Mouse (Mus musculus): ENCODE measurements around the gene Med15.
"Not testable (repeated sequence)": the region's sequence is repeated elsewhere in the genome, so short reads cannot be mapped to it uniquely, and the experiment has no call there.

Gene Med15

DNA sequence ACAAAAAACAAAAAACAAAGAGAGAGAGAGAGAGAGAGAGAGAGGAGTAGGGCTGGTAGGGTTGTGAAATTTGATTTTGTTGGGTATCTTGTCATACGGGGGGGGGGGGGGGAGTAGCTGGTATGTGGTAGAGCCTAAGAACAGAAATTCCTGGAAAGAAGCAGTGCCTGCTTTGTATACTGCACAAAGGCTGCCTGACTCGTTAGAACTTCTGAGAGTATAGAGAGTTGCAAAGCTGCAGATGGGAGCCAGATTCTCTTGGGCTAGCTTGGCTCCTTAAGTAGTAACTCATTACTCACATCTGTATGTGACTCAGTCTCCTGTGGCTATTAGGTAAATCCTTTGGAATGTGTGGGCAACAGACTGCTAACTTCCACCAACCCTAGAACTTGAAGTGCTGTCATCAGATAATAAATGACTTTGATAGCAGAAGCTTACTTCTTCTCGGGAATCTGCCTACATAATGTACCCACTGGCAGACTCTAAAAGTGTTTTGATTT is at the start of gene Med15:
Gene Med15, minus strand, starts transcription at position 51 of the 500 bp plus-strand sequence.
- DNase-seq (ENCODE audit: extremely low read depth, insufficient read length, low spot score) = peak; percentile 78

DNA sequence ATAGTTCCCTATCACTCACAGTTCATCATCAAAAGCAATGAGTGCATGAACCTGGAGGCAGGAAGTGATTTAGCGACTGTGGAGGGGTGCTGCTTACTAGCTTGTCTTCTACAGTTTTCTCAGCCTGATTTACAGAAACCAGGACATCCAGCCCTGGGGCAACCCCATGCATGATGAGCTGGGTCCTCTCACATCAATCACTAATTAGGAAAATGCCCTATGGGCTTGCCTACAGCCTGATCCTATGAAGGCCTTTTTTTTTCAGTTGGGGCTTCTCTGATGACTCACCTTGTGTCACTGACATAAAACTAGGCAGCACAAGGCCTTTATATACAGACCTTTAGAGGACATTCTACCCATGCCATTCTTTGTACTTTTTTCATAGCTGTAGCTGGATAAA is 47.0 kb upstream of the Med15 start:
- peak; percentile 28 for DNase-seq (ENCODE audit: extremely low read depth, insufficient read length, low spot score)

DNA sequence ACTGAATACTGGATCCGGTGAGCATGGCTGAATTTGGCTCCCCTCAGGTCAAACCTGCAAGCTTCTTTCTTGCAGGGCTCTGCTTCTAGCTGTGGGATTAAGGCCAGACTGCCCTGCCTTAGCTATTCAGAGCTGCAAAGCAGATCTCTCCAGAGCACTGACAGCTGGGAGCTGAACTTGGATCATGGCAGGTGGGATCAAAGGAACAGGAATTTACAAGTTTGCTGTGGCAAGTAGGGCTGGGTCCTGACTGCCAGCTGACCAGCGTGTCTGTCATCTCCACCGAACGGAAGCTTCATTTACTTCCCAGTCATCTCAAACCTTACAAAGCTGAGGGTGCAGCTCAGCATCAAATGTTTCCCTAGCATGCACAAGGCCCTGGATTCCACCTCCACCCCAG is 45.5 kb upstream of the Med15 start:
- no peak for DNase-seq (ENCODE audit: extremely low read depth, insufficient read length, low spot score)

DNA sequence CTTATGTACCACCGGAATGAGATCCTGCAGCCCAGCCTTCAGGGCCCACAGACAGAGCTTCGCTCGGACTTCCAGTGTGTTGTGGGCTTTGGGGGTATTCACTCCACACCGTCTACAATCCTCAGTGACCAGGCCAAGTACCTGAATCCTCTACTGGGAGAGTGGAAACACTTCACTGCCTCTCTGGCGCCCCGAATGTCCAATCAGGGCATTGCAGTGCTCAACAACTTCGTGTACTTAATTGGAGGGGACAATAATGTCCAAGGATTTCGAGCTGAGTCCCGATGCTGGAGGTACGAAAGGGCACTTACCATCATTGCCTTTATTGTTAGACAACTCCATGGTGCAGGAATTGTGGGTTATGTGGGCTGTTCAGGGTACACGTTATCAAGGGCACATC is 44.1 kb upstream of the Med15 start:
- DNase-seq (ENCODE audit: extremely low read depth, insufficient read length, low spot score) = no peak

DNA sequence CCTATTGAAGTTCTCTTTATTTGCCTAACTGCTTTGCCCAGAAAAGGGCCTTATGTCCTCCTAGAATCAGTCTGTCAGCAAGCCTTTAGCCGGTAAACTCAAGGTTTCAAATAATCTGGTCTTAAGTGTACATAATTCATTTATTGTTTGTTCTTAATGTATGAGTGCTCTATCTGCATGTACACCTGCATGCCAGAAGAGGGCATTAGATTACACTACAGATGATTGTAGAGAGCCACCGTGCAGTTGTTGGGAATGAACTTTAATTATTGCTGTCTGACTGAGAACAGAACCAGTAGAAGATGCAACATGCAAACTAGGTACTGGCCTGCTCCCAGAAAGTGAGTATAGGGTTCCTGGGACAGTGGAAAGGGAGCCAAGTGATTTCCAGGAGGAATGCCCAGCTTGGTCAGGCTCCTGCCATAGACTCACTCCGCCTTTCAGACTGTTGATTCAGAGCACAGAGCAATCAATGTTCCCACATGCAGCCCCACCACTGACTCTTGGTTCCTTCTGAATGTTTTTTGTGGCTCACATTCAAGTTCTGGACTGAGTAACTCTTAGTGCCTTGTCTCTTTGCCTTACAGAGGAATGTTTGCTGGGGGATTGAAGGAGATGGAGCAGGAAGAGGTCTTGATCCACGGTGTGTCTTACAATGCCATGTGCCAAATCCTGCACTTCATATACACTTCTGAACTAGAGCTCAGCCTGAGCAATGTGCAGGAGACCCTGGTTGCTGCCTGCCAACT is 38.6 kb upstream of the Med15 start:
- DNase-seq (ENCODE audit: extremely low read depth, insufficient read length, low spot score) = peak; percentile 70

DNA sequence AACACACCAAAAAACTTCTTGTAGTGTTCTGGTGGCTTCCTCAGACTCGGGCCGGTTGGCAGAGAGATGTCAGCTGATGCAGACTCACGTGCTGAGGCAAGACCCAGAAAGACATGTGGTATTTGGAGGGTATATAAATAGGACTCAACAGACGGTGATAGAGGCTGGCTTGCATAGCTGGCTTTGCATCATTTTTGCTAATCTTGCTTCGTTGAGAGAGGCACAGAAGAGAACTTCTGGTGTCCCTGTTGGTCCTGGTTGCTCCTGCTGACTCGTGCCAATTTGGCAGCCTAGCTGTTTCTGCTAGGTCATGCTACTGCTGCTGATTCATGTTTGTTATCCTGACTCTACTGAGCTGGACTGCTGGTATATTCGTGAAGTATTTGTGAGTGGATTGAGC is 36.1 kb upstream of the Med15 start:
- DNase-seq (ENCODE audit: extremely low read depth, insufficient read length, low spot score) = peak; percentile 57

DNA sequence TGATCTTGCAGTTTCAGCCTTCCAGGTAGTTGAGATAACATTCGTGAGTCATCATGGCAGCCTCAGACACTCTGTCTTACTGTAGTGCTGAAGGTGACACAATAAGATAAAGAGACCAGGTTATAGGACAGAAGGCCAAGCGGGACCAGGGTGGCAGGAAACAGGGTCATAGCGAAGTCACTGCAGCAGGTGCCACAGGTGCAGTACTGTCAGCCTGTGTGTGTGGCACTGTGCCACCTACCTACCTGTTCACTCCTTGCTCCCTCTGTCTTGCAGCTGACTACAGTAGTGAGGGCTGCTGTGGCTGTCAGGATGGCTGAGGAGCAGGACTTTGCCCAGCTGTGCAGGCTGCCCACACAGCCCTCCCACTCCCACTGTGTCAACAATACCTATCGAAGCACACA is 31.4 kb upstream of the Med15 start:
- DNase-seq (ENCODE audit: extremely low read depth, insufficient read length, low spot score) = no peak

DNA sequence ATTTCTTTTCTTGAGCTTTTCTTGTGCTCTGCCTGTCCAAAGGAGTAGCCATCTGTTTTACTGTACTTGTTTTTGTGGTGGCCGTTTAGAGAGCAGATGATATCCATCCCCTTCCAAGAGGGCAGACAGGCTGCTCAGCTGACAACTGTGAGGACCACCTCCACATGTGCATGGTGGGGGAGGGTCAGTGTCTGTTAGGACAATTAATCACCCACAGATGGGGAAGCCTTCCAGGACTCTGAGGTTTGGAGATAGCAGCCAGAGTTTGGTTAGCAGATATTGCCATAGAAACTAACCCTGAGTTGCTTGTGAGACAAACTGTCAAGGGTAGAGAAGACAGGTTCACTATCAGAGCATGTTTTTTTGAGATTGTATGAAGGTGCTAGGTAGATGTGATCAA is 28.4 kb upstream of the Med15 start:
- DNase-seq (ENCODE audit: extremely low read depth, insufficient read length, low spot score) = no peak

DNA sequence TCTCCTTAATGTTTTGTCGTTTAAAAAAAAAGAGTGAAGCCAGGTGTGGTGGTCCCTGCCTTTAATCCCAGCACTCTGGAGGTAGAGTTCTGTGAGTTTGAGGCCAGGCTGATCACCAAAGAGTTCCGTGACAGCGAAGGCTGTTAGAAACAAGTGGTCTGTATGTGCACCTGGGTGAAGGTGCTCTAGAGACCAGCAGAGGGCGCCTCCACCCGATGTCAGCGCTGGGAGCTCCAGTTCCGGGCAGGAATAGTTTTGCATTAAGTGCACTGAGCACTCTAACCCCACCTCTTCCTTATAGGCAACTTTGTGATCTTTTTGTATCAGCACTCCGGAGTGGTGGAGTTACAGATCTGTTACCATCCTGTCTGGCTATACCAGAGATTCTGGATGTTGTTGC is 28.0 kb upstream of the Med15 start:
- DNase-seq (ENCODE audit: extremely low read depth, insufficient read length, low spot score) = peak; percentile 68

DNA sequence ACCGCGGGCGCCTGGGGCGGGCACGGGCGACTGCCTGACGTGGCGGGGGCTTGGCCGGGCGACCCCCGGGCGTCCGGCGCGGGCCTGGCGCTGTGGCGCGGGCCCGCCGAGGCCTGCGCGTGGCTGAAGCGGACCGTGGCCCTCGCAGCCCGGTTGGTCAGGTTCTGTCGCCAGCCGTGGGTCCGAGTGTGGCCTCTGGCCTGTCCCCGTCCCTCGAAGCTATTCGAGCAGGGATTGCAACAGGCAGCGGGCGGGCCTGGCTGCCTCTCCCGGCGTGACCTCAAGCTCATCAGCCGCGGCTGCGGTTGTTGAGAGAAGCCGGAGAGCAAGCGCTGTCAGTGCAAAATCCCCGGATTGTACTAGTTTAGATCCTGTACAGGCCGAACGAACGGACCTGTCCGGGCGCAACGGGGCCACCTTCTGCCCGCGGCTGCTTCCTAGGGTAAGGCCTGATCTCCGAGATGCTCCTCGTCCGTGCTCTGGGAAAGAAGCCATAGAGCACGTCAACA is 27.2 kb upstream of the Med15 start:
- peak; percentile 79 for DNase-seq (ENCODE audit: extremely low read depth, insufficient read length, low spot score)

DNA sequence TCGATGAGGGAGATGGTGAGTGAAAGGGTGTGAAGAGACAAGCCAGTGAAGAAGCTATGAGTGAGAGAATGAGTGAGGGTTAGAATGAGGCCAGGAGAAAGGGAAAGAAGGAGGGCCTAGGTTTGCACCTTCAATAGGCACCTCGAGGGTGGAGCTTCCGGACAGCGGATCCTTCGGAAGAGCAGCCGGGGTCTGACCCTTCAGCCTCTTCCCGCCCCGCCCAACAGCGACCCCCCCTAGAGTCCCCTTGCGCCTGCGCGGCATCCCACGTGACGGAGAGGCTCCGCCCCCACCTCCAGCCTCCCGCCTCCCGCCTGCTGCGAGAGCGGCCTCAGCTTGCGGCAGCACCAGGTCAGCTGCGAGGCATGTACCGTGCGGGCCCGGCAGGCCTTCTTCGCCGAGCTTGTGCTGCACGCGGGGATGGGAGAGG is 26.7 kb upstream of the Med15 start, which contains the start of gene Klhl22:
Gene Klhl22, plus strand, starts transcription at position 275 of the 430 bp plus-strand sequence.
- DNase-seq (ENCODE audit: extremely low read depth, insufficient read length, low spot score) = peak; percentile 98

DNA sequence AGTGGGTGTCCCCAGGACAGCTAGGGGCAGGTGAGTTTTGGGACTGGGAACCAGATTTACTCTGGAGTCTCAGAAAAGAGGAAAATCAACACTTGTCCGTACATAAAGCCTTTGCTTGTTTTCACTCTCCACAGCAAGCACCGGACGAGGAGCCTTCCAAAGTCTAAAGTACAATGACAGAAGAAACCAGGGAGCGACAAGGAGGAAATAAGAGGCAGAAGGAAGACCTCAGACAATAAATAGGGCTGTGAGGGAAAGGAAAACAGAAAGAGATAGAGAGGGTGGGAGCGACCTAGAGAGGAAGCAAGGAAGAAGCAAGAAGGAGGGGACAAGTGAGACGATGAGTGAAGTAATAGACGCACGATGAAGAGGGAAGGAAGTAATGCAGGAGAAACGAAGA is 26.2 kb upstream of the Med15 start:
- DNase-seq (ENCODE audit: extremely low read depth, insufficient read length, low spot score) = no peak

DNA sequence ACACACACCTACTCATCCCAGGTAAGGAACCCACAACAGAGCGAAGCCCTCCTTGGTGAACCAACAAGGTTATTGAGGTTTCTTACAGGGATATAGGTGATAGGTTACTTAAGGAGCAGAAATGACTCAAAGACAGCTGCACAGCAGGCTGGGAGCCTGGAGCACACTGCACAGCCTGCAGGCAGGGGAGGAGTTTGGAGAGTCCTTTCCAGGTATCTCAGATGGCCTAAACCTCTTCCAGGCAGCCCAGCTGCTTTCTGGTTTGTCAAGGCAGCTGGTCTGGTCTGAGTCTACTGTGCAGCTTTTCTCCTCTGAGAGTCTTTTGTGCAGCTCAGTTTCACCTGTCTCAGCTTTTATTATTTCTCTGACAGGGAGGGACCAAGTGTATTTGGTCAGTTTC is 25.1 kb upstream of the Med15 start:
- no peak for DNase-seq (ENCODE audit: extremely low read depth, insufficient read length, low spot score)

DNA sequence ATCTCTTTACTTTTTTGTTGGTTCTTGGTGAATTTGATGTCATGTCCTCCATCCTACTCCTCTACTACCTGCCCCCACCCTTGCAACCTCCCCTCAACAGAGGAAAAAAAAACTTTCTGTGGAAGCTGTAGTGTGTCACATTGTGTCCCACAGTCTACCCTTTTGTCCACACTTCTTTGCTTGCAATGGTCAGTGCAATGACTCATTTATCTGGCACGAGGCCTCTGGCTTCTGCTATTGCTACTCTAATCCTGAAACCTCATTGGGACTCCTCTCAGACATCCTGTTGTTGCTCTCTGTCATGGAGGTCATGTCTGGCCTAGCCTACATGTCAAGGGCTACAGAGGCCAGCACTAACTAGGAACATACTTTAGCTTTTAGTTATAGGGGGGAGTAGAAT is 21.0 kb upstream of the Med15 start:
- DNase-seq (ENCODE audit: extremely low read depth, insufficient read length, low spot score) = peak; percentile 57

DNA sequence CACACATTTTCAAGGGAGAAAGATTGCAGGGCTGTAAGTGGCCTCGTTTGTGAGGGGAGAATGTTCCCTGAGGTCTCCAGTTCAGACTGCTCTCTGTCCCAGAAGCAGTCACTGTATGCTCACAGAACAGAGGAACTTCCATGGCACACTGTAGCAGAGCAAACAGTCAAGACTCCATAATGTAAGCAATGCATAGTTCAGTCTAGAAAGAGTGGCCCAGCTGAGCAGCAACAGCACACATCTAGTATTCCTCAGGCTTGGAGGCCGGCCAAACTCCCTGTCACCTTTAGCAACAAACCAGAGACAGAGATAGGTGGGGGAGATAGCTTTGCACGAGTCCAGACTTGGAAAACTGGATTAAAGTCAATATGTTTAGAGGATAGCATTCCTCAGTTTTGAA is 20.3 kb upstream of the Med15 start:
- DNase-seq (ENCODE audit: extremely low read depth, insufficient read length, low spot score) = no peak

DNA sequence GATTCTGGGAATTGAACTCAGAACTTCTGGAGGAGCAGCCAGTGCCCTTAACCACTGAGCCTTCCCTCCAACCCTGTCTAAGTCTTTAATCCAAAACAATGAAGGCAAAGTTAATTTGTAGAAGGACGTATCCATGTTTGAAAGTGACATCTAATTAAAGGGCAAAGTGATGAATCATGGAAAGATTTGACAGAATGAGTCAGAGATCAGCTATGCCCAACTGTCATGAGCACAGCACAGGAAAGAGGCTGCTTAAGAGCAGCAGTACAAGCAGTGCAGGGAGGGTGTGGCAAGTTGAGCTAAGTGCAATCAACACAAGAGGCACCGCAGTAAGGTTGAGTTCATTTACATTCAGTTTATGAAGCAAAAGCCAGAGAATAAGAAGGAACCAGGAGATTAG is 12.4 kb upstream of the Med15 start:
- peak; percentile 68 for DNase-seq (ENCODE audit: extremely low read depth, insufficient read length, low spot score)

DNA sequence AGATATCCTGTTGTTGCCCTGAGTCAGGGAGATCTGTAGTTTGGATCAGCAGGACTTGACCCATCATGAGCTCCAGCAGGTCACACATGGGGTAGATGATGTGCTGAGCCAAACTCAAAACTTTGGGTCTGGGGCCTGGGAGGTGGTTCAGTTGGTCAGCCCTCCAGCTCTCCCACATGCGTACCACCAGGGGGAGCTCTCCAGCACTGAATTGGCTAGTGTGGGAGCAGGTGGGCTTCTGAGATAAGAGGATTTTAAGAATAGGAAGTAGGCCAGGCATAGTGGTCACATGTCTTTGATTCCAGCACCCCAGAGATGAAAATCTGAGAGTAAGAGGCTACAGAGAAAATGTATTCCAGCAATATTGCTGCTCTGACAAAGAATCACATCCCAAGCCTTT is 11.8 kb upstream of the Med15 start:
- DNase-seq (ENCODE audit: extremely low read depth, insufficient read length, low spot score) = no peak

DNA sequence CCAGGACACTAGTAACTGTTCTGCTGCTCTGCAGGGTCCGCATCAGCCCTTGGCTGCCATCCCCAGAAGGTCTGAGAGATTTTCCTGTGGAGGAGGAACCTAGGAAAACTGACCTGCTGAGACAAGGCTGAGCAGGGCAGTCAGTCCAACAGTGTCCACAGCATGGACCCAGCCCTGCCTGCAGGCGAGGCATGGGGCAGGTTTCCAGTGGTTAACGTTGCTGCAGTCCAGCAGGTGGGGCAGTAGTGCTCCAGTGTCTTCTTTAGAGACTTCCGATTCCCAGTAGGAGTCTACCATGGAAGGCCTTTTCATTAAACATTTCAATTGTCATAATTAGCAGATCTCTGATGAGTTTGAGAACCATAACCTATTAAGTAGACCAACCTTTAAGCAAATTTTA is 10.6 kb upstream of the Med15 start:
- peak; percentile 38 for DNase-seq (ENCODE audit: extremely low read depth, insufficient read length, low spot score)

DNA sequence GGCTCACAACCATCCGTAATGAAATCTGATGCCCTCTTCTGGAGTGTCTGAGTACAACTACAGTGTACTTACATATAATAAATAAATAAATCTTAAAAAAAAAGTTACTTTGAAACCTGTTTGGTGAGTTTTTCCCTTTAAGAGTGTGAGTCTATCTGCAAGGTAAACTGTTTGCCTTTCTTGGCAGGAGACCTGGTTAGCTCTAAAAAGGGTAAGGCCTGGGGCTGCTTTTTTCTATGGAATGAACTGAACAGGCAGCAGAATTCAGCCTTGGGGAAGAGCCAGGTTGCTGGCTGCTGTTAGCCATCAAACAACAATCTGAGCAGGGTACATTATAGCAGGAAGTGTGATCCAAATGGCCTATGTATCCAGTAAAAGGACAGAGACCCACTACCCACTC is 10.1 kb upstream of the Med15 start:
- DNase-seq (ENCODE audit: extremely low read depth, insufficient read length, low spot score) = no peak

DNA sequence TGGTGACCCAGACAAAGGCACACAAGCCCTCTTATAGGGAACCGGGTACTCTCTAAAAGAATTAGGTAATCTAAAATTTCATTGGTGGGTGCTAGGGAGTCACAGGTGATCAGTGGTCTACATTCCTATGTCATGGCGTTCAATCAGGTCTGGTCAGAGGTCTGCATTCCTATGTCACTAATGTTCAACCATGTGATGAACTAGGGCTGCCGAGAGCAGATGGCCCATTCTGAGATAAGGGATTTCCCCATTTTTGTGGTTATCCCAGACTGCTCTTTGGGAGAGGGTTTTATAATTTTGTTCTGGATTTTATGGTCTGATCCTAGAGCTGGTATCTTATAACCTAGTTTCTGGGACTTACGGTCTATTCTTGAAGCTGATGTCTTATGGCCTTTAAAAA is 7.4 kb upstream of the Med15 start:
- DNase-seq (ENCODE audit: extremely low read depth, insufficient read length, low spot score) = no peak

DNA sequence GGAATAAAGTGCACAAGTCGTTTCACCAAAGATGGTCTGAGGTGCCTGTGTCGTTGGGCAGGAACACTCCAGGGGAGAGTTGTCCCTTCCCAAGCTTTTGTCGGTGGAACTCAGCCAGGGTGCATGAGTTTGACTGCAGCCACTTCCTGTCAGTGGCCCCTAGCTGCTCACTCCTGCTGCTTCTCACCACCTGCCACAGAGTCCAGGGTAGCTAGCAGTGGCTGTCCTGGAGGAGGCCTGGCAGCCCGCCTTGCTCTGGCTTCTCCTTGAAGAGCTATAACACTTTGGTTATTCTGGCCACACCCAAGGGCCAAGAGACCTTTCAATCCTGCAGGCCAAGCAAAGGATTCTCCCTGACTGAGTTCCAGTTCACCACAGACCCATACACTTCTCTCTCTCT is 3.5 kb upstream of the Med15 start:
- peak; percentile 66 for DNase-seq (ENCODE audit: extremely low read depth, insufficient read length, low spot score)

DNA sequence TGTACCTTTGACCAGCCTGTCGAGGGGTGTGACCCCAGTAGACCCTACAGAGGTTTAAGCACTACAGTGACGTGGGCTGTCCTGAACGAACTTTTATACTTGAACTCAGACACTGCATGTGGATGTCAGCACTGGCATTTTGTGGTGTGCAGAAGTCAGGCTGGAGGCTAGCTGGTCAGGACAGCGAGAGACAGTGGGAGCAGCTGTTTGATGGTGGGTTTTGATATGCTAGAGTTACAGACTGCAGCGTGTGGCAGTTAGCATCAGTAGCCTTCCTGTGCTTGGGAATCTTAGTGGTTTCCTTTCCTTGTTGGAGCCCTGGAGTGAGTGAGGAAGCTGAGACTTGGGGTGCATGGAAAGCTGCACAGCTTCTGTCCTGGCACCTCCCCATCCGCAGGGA is 2.2 kb upstream of the Med15 start:
- DNase-seq (ENCODE audit: extremely low read depth, insufficient read length, low spot score) = not testable (repeated sequence)
